Mouse (Mus musculus) mesoderm, embryonic 11.5 days (tissue): ENCODE measurements around the gene Tnf.
"Not testable (repeated sequence)": the region's sequence is repeated elsewhere in the genome, so short reads cannot be mapped to it uniquely, and the experiment has no call there.

Source experiments
- DNase-seq: peaks from one replicate; pipeline ENCODE4 v3.0.0-alpha.2; 2012; ENCODE audit warnings: low read depth, low spot score

Gene Tnf

DNA sequence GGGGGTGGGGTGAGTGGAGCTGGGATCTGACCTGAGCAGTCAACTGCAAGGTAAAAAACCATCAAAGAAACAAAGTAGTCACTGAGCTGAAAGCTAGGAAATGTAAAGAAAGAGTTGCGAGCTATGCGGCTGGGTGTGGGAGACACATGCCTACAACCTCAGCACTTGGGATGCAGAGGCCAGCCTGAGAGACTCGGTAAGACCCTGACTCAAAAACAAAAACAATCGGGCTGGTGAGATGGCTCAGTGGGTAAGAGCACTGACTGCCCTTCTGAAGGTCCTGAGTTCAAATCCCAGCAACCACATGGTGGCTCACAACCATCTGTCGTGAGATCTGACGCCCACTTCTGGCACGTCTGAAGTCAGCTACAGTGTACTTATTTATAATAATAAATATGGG is 32.3 kb upstream of the Tnf start:
- DNase-seq: not testable (repeated sequence)

GRCm38 (mm10) chr17:35233114-35233980 is 31.5 kb upstream of the Tnf start, which contains the start of gene Atp6v1g2:
TSS of gene Atp6v1g2 (plus strand) at chr17:35233660.
- no peak for DNase-seq

DNA sequence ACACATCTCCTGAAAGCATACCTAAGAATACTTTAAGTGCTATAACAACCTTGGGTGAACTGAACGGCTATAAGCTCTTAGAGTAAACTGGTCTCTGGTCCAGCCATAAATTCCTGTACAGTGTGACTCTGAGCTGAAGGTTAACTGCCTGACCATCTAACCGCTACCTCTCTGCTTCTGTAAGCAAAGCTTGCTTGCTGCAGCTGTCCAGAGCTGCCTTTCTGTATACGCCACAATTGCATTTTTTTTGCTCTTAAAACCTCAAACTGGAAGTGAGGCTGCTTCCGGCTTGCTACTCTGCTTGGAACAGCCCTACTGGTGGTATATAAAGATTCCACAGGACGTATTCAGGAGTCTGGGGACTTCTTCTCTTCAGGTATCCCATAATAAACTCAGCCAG is 30.9 kb upstream of the Tnf start:
- DNase-seq: no peak

- DNase-seq: peak; percentile 89
These were observed 30.2 kb upstream of the Tnf start for GRCm38 (mm10) chr17:35232043-35232442.

DNA sequence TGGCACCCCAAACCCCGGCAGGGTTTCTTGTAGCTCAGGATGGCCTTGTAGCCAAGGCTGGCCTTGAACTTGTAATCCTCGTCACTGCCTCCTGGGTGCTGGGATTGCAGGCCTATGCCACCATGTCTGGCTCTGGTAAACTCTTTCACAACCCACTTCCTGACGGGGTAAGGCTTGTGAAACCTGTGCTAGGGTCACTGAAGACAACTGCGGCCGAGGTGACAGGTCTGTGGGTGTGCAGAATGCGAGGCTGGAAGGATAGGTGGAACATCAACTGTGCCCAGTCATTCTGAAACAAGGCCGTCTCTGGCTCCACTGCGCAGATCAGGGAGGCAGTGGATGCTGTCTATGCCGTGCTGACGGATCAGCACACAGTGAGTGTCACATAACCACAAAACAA is 29.2 kb upstream of the Tnf start:
- DNase-seq: no peak

DNA sequence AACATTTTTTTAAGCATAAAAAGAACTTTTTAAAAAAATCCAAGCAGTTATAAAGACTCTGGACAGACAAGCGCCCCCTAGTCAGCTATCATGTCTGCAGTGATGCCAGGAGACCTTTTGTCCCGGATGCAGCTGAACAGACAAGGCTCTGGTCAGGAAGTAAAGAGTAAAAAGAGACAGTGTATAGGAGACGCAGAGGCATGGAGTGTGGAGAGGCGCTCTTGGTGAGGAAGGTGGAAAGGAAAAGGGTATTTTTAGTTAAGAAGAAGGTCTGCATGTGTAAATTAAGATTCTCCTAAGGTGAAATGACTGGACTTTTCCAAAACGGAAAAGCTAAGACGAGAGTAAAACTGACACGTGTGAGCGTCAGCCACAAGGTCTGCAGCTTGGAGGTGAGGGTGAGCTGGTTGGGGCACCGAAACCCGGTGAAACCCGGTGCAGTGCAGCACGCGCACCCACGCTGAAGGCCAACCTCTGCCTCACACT is 24.8 kb upstream of the Tnf start:
- DNase-seq: no peak

DNA sequence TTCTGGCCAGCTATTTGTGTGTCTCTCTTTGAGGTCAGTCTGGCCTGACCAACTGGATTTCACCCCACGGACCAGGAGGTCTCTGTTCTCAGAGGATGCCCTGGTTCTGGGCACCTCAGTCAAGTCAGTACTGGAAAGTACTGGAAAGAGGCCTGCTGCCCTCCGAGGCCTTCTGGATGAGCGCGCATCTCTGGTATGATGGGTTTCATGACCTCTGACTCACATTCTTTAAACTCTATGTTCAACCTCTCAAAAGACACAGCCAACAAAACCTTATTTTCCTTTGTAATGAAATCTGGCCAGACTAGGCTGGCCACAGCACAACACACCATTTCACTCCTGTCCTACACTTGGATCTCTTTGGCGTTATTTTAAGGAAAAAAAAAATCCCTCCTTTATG is 23.6 kb upstream of the Tnf start:
- no peak for DNase-seq

GRCm38 (mm10) chr17:35224641-35225040 is 22.8 kb upstream of the Tnf start:
- no peak for DNase-seq

DNA sequence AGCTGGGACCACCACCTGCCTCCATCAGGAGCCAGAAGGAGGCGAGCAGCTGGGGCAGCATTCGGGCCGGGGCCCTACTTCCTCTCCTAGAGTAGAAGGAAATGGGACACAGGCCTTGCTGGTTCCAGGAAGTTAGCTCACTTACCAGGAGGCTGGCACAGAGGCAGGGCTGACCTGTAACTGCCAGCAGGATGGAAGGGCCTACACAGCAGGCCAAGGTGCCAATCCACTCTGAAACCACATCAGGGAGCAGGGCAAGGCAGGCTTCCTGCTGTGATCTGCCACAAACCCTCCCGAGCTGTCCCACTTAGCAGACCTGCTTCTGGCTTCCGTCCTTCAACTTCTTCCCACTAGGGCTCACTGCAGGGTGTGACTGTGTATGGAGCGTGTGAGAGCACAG is 20.5 kb upstream of the Tnf start:
- DNase-seq: no peak

GRCm38 (mm10) chr17:35220156-35220952 is 18.5 kb upstream of the Tnf start, which contains the start of gene Gm16181:
TSS of gene Gm16181 (plus strand) at chr17:35220834.
- DNase-seq: no peak

DNA sequence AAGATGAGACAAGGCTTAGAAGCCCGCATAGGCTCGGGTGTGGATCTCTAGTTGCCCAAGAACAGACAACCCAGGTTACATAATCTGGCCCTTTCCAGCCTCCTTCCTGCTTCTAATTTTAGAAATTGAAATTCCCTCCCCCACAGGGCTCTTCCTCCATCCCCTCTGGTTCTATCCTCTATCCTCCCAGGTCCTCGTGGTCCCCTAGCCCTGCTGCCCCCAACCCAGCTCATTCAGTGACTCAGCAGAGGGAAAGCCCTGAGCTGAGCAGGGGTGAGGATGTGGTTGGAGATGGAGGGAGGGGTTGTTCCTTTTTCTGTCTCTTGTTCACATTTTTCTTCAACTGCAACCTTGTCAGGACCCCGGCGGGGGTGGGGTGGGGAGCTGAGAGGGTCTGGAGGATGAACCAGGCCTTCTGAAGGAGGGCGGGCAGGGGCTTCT is 17.8 kb upstream of the Tnf start:
- DNase-seq: no peak

DNA sequence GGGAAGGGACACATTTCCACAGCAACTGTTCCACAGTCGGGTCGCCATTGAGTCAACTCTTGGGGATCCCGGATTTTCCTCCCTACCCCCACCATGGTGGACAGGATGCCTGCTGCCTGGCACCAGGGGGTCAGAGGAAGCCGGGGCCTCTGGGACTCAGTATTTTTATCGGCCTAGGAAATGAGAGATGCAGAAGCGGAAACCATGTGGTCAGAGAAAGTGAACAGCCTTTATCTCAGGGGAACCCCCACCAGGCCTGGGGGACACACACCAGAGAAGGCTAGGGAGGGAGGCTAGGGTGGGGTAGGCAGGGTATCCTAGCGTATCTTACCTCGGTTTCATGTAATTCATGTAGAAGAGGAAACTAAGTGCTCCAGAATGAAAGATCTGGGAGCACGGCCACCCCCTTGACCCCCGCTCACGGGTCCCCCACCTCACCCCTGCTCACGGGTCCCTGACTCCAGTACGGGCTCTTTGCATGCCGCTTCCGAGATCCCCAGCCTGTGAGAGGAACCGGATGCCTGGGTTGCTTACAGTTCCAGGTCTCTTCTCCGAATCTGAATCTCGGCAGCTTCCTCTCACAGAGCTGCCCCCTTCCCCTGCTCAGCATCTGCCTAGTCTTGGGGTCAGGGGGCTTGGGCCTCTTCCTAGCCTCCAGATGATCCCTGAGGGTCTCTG is 16.8 kb upstream of the Tnf start:
- no peak for DNase-seq

GRCm38 (mm10) chr17:35213071-35213470 is 11.3 kb upstream of the Tnf start:
- no peak for DNase-seq

DNA sequence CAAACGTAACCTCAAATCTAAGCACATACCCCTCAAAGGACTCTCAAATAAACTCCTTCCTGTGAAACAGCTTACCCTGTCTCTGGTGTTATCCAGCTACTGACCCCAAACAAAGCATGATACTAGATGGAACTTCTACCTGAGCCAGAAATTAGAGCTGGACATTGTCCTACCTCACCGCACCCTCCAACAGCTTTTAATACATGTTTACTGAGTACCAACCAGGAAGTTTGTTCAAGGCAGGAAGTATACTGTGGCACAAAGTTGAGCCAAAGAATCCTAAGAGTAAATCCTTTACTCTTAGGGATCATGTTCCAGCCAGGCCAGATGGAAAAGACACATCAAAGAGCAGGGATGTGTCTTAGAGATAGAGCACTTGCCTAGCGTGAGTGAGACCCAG is 8.8 kb upstream of the Tnf start:
- DNase-seq: no peak

DNA sequence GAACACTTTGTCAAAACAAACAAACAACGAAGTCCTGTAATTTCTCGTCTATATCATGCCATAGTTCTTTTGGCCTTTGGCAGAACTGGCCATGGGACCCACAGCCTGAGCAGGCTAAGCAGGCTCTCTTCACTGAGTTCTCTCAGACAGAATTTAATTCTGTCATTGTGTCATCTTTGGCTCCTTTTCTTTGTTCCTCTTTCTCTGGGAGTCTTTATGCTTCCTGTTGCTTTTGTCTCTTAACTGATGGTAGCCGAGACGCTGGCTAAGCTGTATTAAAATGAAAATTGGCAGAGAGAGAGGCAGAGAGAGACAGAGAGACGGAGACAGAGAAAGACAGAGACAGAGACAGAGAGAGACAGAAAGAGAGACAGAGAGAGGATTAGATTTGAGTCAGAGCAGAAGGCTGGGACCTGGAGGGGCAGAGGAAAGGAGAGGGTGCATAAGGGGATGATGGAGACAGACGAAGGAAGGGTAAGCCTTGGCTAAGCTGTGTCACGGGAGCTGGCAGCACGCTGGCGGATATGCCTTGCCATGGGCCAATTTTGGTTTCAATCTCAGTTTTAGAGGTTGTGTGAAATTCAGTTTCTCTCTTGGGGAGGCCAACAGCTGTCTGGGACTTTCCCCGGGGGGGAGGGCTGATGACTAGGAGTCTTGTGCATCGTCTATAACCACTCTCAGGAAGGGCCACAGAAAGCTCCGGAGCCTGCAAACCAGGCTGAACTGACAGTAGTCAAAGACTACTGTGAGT is 8.2 kb upstream of the Tnf start:
- no peak for DNase-seq

GRCm38 (mm10) chr17:35205380-35205769 is 3.6 kb upstream of the Tnf start:
- no peak for DNase-seq

GRCm38 (mm10) chr17:35204494-35205379 is 2.9 kb upstream of the Tnf start, which contains the start of gene Lta:
TSS of gene Lta (minus strand) at chr17:35205351.
- DNase-seq: no peak

DNA sequence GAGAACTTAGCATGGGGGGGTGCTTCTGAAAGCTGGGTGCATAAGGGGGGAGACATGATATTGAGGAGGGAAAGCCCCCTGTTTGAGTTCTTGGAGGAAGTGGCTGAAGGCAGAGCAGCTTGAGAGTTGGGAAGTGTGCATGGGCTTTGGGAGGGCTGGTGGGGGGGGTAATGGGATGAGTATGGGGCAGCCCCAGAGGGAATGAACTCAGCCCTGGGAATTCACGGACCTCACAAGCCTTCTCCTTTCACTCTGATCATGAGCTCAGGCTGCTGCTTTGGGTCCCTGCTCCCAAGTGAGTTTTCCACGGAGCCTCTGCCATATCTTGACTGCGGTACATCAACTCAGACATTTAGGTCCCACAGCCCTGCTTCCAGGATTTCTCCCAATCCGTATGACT is 635 bp upstream of the Tnf start:
- DNase-seq: no peak

DNA sequence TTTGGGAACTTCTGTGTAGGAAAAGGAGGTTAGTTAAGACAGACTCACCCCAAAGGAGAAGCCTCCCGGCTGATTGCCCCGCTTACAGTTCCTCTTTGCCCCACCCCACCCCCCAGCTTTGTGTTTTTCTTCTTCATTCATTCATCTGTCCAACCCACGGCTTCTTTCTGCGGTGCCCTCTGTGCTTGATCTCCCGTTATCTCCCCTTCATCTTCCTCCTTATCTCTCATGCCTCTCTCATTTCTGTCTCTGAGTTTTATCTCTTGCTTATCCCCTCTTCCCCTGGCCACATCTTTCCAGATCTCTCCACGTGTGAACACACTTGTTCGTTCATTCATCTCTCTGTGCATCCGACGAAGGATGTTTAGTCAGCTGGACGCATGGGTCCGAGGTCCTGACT is 679 bp downstream of the Tnf start:
- DNase-seq: no peak

DNA sequence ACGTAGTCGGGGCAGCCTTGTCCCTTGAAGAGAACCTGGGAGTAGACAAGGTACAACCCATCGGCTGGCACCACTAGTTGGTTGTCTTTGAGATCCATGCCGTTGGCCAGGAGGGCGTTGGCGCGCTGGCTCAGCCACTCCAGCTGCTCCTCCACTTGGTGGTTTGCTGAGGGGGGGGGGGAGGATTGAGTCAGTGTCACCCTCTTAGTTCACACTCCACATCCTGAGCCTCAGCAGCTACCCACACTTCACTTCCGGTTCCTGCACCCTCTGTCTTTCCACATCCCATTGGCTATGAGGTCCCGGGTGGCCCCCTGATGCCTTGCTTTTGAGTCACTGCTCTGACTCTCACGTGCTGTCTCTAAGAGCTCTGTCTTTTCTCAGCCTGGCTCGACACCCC is 1.4 kb downstream of the Tnf start:
- DNase-seq: no peak
